Mouse (Mus musculus): ENCODE measurements around the gene Dctd.

DNA sequence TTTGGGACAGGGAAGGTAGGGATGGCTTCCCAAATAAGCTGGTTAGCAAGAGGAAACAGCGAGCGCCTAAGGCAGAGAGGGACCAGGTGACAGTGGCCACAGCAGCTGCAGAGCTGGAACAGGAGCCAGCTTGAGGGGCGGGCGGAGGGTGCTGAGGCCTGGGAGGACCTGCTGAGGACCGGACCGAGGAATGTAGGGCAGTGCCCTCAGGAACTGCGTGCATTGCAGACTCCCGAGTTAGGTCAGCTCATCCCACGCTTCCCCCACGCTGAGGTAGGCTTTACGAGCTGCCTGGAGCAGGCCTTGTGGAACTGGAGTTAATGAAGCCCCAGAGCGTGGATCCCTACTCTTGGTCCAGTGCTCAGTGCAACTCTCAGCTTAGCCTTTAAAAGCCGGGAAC lies 28.1 kb downstream of the Dctd start:
- TF ChIP-seq CTCF (IDR thresholded peaks at IDR 0.05; ENCODE audit: low read depth) (no peak), EP300 (IDR thresholded peaks at IDR 0.05; ENCODE audit: low read depth) (no peak)

All from heart, postnatal 0 days (tissue).